Mouse (Mus musculus) MEL (cell line): ENCODE measurements at regions not wholly inside any gene's neighbourhood (a gene's known extent, or its start where the extent isn't known, plus 50 kb on each side); places are given as distances from the start of the nearest gene placed in this dataset.

Experiments used
- CTCF ChIP-seq, 3 experiments: IDR thresholded peaks in 2 of 3; conservative IDR thresholded peaks in 1 of 3; 2 replicates each; pipeline ENCODE4 v1.5.1; 2011 to 2012; ENCODE audit warnings: low read length in 3 of 3, low read depth in 2 of 3, mild to moderate bottlenecking in 2 of 3, improper control_type of control experiment in 1 of 3, inconsistent platforms in 1 of 3, mixed read lengths in 1 of 3, moderate library complexity in 1 of 3; ENCODE audit not compliant: control insufficient read depth in 1 of 3, insufficient read depth in 1 of 3, poor library complexity in 1 of 3, severe bottlenecking in 1 of 3
- ETS1 ChIP-seq: IDR thresholded peaks from 2 replicates; pipeline ENCODE4 v1.6.1; 2012; ENCODE audit warnings: low read depth, mild to moderate bottlenecking, inconsistent platforms, low read length, improper control_type of control experiment, moderate library complexity
- RAD21 ChIP-seq: IDR thresholded peaks from 2 replicates; pipeline ENCODE4 v1.6.1; 2011; ENCODE audit warnings: mild to moderate bottlenecking, low read depth, low read length, improper control_type of control experiment
- SIN3A ChIP-seq: IDR thresholded peaks from 2 replicates; pipeline ENCODE4 v1.6.1; 2012; ENCODE audit warnings: low read length, improper control_type of control experiment, inconsistent platforms

DNA sequence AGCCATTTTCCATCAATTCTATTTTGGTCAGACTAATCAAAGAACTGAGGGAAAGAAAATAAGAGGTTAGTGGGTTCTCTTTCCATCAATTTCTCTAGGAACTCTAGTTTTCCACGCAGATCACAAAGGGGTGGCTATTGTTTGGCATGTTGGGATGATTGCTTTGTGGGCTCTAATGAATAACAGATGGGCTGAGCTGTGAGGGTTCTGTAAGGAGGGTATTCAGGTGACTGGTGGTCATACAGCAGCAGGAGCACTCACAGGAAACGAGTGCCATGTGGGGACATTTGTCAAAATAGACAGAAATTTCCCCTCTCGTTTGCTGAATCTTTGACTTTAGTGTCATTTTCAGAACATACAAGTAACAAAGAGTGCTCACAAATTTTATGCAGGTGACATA is 134.9 kb upstream of the Brinp3 start:
- no peak for TF ChIP-seq CTCF (IDR thresholded peaks at IDR 0.05 in 2 of 3, conservative IDR thresholded peaks at IDR 0.05 in 1 of 3; ENCODE audit: control insufficient read depth in 1 of 3, insufficient read depth in 1 of 3, low read depth in 2 of 3, low read length in 3 of 3, poor library complexity in 1 of 3, severe bottlenecking in 1 of 3)
- no peak for TF ChIP-seq SIN3A
- TF ChIP-seq RAD21, result no peak
- no peak for TF ChIP-seq ETS1
